Mouse (Mus musculus) heart, postnatal 0 days (tissue): ENCODE measurements around the gene P4hb.

Source experiments
- CTCF ChIP-seq: IDR thresholded peaks from 2 replicates; pipeline ENCODE4 v1.5.1; 2016; ENCODE audit warnings: antibody characterized with exemption, control low read depth, low read depth
- EP300 ChIP-seq: IDR thresholded peaks from 2 replicates; pipeline ENCODE4 v1.6.1; 2016; ENCODE audit warnings: antibody characterized with exemption, low read depth

DNA sequence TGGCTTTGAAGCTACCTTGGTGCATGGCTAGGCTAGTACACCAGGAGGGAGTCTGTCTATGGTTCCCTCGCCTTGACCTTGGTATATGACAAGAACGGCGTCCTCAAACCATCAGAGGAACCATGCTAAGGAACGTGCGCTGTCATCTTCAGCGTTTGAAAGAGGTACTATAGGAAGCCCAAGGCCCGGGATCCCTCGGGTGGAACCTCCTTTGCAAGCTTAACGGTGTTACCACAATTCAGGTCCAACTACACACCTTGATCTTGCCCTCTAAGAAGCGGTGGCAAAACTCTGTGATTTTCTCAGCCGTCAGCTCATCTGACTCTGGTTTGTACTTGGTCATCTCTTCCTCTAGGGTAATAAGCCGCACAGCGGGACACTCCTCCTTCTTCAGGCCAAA, 10.1 kb downstream of the P4hb start:
- TF ChIP-seq CTCF (no peak), EP300 (no peak)
